Mouse (Mus musculus) ES-CJ7 (cell line): ENCODE results near the gene Inpp5b.
"Not testable (repeated sequence)": the region's sequence is repeated elsewhere in the genome, so short reads cannot be mapped to it uniquely, and the experiment has no call there.

ENCODE experiments used
- DNase-seq: peaks from one replicate; pipeline ENCODE4 v3.0.0; 2011; ENCODE audit warnings: low read depth, low spot score

The Inpp5b gene

DNA sequence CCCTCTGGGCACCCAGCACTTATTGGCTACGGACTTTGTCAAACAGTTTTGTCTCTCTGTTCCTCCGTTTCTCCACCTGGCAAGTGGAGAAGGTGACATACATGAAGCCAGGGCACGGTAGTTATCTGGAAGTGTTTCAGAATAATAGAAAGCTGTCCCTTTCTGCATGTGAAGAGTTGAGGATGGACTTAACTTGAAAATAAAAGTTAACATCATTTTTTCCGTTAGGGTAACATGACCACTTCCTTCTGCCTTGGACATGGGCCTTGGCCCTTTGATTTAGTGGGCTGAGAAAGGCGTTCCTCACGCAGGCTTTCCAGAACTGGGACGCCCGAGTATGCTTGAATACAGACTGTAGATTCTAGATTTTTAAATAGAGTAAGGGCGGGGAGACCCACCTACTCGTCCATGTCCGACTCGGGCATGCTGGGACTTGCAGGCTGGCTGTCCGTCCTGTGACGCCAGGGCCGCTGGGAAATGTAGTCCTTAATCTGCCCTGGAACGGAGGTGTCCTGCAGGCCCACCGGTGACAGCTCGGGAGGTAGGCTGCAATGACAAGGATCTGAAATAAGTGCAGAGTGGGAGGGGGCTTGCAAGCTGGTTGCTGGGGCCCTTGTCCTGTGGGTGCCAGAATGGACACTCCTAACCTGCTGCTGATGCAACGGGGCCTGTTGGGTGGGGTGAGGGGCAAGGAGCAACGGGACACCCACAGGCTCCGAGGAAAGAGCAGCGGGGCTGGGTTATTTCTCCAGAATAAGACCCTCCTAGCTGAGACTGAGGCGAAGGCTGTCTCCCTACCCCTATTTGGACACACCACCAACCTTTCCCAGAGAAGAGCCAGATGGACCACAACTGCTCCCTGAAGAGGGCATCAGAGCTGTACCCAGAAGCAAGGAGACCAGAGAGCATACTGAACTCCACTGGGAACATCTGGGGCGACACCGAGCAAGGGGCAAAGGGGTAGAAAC, at the start of gene Inpp5b:
Gene Inpp5b (plus strand): TSS at position 475 of the 968 bp plus-strand sequence.
- DNase-seq: peak; percentile 72

DNA sequence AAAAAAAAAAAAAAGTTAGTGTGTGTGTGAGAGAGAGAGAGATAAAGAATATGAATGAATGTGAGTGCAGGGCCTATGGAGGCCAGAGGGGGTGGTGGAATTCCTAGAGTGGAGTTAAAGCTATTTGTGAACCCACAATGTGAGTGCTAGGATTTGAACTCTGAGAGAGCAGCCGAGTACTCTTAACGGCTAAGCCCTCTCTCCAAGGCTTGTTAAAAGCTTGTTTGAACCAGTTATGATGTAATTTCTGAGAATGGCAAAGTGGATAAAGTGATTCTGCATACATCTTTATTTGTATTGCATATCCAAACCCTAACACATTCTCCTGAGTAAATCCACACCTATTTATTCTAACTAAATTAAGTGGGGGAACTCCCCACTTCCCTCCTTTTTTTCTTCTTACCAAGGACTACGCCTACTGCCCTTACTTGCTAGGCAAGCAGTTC, 49.2 kb upstream of the Inpp5b start:
- DNase-seq: no peak

DNA sequence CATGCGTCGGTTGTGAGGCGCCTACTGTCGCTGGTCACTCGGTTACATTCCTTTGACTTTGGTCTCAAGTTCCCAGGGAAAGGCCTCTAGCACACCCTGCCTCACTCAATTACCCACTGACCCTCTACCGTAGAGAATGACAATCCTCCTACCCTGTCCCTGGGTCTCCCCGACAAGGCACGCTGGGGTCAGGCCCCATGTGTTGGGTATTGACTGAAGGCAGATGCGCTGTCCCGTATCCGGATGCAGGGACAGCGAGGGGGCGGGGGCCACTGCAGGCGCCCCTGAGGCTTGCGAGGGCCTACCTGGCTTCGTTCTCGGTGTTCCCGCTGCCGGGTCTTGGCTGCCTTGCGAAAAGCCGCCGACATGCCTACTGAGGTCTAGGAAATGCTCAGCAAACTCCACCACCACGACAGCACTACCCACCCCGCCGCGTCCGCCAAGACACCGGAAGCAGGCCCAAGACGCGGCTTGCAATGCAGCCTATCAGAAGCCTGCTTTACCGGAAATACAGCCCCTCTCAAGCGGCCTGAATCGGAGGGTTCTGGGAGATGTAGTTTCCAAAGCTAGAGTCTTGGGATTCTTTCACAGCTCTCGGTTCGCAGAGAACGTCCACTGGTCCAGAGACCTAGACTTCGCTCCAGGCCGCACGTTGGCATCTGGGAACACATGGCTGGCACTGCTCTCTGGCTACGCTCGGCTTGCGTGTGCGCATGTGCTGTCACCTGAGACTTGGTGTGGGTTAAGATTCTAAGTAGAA, 48.3 kb upstream of the Inpp5b start, which contains the start of gene Utp11:
Gene Utp11 (minus strand): TSS at position 466 of the 760 bp plus-strand sequence.
- peak; percentile 93 for DNase-seq

DNA sequence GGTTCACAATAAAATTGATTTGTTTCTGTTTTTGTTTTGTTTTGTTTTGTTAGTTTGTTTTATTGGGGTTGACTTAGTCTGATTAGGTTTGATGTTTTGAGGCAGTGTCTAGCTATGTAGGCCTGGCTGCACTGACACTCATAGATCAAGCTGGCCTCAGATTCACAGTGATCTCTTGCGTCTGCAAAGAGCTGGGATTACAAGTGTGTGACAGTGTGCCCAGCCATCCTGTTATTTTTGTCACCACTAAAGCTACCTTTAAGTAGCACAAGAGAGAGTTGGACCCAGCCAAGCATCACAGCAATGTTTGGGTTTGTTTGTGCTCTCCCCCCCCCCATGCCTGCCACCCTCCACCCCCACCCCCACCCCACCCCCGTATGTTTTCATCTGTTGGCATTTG, 47.1 kb upstream of the Inpp5b start:
- DNase-seq: no peak

DNA sequence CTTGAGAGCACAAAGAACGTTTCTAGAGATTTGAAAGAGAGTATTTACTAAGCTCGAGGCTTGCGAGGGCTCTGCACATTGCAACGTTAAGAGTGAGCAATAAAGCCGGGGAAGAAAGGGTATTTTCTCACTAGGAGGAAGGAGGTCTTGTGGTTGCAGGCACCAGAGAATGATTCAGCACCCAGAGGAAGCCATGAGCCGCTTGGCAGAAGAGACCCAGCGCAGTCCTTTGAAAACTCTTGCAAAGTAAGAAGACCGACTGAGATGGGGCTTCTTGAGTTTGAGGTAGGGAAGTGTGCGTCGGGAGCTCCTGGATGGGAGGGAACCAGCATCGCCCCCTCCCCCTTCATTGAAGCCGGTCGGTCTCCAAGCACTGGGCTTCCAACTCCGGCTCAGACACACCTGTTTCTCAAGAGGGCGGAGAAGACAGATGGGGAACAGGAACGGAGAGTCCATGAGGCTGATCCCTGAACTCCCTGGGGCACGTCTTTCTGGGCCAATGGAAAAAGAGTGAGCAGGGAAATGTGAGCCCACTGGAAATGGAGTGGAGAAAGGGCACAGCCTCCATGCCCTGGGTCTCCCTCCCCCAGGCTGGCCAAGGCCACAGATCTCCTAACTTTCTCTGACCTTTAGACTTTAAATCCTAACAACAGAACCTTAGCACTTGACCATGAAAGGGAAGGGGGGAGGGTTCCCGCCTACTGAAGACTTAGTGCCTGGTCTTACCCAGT, 45.7 kb upstream of the Inpp5b start:
- DNase-seq: peak; percentile 70

DNA sequence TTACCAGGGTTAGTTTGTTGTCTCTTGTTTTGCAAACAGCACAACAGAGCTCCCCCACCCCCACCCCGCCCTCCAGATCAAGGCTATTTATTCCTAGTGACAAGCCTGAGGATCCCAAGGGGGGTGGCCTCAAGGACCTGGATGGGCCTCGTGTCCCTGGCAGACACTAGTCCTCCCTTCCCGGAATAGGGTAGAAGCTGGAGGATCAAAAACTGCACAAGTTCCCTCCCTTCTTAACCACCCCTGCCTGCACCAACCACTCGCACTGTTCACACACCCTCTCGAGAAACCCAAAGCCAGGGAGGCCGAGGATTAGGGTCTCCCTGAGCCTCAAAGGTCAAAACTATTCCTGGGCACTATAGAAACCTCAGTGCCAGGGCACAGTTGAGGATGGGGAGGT, 41.9 kb upstream of the Inpp5b start:
- no peak for DNase-seq

DNA sequence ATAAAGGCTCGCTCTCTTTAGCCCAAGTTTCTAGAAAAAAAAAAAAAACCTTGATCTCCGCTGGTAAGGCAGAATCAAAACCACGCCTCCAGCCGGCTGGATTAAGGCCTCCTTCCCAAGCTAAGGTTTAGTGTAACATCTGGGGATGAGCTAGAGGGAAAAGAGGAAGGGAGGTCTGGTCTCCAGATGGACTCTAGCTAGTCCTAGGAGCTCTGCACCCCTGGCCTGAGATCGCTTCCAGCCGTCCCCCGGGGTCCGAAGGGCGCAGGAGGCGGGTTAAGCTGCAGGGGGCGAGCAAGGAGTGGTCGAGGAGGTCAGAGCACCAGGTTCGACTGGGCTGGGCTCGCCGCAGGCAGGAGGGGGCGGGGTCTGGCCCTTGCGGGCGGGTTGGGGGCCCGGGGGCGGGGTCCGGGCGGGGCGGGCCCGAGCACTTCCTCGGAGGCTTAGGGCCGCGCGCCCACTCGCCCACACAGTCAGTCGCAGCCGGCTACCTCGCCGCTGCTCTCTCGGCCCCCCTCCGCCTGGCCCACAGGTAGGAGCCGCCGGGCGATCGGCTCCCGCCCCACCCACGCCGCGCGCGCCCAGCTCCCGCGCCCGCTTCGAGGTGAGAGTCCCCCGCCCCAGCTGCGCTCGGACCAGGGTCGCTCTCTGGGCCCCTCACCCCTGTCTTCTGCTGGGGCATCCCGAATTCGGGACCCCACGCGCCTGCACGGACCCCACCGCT, 41.2 kb upstream of the Inpp5b start, which contains the start of gene Fhl3:
Gene Fhl3 (plus strand): TSS at position 454 of the 724 bp plus-strand sequence.
- DNase-seq: peak; percentile 79

DNA sequence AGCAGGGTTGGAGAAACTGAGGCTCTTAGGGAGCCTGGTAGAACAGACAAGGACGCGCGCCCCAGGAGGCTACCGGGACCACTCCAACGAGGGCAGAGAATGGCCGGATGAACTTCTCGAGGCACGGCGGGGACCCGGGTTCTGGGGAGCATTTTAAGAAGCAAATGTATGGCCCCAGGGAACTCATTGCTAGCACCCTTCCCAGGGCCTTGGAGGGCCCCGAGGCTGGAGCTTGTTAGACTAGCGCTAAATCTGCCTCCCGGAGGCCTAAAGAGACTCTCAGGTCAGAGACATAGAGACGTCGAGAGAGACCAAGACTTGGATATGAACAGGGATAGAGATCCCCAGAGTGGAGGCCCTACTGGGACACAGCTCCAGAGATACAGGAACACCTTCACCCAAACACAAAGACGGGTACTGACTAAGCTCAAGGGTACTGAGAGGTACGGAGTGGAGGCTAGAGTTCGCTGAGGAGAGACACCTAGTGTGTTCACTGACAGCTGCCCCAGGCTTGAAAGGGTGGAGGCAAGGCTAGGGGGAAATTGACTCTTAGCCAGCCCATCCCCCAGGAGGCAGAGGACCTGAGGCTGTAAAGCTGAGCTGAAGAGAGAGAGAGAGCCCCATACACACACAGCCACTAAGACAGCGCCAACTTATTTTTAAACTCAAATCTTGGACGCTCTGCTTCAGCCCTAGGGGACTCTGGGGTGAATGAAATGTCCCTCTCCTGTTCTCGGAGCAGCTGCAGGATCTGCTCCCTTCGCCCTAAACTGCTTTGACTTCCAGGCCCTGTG, 40.4 kb upstream of the Inpp5b start:
- DNase-seq: peak; percentile 72

DNA sequence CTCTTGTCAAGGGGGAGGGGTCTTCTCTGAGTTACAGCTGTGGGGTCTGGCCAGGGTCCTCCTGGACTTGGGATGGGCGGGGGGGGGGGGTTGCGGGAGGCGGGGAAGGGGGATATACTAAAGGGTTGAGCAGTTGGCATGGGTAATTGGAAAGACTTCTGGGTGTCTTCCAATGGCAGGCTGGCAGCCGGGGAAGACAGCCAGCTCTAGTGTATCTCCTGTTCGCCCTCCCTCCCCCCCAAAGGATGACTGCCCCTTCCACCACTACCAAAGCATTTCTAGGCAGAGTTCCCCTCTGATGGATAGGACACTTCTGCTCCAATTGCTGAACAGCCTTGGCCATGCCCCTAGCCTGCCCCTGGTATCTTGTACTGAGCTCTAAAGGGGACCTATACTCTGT, 39.7 kb upstream of the Inpp5b start:
- DNase-seq: no peak

DNA sequence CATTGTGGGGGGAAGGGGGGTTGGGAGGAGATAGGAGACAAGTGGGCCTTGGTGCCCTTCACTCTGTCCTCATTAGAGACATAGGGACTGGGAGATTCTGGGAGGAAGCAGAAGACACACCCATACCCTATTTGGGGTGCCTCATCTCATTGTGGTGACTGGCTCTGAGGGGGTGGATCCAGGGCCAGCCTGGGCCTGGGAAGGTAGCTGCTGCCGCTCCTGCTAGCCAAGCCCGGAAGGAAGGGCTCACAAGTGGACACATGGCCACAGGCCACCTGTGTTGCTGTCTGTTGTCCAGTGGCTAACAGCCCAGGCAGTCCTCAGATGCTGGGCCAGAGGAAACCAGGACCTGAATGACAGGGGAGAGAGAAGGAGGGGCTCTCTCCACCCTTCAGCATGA, 38.2 kb upstream of the Inpp5b start:
- DNase-seq: peak; percentile 25

DNA sequence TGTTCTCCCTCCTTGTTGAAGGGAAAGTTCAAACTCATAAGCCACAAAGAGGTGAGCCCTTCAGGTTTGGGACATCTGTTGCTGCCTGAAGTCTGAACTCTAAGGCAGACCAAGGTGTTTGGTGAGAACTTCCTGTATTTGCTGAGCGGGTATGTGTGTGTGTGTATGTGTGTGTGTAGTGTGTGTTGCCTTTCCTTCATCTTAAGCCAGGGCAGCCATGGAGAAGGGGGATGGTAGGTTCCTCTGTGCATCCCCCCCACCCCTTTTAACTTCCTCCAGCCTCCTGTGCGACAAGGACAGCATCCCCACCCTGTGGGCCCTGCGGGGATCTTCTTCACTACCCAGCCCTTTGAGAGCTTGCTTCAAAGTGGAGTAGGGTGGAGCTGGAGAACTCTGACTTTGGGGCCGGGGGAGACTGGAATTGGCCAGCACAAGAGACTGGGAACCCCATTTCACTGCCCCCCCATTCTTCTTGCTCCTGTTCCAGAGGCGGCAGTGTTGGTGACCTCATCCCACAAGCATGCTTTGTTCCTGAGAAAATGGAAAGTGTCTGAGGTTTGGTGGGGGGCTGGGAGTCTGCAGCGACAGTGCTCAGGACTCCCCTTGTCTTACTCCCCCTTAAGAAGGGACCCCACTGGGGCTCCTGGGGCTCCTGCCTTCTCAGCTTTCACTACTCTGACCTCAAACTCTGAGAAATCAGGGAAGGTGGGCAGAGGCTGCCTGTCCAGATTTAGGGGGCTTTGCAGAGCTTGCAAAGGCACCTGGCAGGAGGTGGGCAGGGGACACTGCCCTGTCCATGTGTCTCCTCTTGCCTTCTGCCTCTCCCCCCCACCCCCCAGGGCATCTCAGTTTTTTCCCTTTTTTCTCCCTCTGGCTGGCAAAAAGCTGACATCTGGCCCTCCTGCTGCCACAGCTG, 37.5 kb upstream of the Inpp5b start:
- DNase-seq: peak; percentile 83

DNA sequence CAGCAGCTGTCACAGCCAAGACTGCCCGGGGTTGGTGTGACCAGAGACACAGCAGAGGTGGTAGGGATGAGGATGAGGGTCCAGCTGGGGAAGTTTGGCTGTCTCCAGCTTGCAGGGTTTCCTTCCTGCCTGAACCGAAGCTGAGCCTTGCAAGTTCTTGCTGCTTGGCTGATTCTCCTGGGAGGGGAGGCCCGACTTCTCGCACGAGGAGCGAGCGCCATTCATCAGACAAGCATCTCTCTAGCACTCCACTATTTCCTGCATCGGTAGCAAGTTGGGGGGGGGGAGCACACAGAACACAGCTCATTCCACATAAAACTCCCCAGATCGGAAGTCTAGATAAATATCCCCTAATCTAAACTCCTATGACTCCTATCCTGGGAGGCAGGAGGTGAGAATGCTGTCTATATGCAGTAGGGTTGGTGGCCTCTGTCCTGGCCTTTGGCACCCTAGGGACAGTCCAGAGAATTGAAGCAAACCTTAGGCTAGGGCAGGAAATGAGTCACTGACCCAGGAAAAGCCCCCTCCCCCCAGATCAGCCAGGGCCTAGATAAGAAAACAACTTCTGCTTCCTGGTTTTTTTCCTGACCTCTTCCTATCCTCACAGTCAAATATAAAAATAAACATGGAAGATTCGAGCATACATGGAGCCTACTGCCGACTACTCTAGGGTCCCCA, 36.7 kb upstream of the Inpp5b start:
- DNase-seq: no peak

DNA sequence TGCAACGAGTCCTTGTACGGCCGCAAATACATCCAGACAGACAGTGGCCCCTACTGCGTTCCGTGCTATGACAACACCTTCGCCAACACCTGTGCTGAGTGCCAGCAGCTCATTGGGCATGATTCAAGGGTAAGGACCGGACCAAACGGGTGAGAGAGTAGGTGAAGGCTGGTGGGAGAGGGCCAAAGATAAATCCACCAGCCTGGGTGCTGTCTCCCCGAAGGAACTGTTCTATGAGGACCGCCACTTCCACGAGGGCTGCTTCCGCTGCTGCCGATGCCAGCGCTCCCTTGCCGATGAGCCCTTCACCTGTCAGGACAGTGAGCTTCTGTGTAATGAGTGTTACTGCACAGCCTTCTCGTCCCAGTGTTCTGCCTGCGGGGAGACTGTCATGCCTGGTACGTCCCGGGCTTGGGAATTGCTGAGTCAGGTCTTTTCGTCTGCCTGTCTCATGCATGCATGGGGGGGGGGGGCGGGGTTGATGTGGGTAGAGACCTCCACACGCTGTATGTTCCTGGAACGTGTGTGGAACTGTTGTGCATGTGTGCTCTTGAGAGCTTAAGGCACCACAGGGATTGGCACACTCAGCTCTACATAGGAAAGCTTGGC, 35.9 kb upstream of the Inpp5b start:
- no peak for DNase-seq

DNA sequence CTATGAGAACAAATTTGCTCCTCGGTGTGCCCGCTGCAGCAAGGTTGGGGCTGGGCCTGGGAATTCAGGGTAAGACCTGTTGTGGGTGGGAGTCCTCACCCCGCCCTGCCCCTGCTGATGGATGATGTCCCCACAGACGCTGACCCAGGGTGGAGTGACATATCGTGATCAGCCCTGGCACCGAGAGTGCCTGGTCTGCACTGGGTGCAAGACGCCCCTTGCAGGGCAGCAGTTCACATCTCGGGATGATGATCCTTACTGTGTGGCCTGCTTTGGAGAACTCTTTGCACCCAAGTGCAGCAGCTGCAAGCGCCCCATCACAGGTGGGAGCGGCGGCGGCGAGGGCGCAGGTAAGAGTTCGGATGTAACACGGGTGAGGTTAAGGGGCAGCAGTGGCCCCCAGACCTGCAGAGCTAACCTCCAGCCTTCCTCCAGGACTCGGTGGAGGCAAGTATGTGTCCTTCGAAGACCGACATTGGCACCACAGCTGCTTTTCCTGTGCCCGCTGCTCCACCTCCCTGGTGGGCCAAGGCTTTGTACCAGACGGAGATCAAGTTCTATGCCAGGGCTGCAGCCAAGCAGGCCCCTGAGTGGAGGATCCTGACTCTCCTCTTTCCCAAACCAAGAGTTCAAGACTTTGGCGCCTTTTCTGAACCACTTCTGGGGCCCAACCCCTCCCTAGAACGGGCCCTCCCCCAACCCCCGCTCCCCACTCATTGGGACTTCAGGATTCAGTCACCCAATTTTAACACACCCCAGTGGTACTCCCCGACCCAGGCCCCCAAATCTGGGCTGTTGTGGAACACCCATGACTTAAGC, 34.1 kb upstream of the Inpp5b start:
- not testable (repeated sequence) for DNase-seq

DNA sequence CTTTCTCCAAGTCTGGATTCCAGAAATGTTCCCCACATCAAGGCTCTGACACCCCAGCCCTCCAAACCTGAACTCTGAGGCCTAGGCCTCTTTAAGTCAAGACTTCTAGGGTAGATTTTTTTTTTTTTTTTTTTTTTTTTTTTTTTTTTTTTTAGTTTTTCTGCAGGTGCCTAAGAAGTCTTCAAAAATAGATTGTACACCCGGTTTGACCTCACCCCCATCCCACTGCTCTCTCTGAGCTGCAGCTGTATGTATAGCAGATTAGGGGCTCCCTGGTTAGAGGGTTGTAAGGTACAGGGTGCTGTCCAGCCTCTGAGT, 33.5 kb upstream of the Inpp5b start:
- DNase-seq: not testable (repeated sequence)

DNA sequence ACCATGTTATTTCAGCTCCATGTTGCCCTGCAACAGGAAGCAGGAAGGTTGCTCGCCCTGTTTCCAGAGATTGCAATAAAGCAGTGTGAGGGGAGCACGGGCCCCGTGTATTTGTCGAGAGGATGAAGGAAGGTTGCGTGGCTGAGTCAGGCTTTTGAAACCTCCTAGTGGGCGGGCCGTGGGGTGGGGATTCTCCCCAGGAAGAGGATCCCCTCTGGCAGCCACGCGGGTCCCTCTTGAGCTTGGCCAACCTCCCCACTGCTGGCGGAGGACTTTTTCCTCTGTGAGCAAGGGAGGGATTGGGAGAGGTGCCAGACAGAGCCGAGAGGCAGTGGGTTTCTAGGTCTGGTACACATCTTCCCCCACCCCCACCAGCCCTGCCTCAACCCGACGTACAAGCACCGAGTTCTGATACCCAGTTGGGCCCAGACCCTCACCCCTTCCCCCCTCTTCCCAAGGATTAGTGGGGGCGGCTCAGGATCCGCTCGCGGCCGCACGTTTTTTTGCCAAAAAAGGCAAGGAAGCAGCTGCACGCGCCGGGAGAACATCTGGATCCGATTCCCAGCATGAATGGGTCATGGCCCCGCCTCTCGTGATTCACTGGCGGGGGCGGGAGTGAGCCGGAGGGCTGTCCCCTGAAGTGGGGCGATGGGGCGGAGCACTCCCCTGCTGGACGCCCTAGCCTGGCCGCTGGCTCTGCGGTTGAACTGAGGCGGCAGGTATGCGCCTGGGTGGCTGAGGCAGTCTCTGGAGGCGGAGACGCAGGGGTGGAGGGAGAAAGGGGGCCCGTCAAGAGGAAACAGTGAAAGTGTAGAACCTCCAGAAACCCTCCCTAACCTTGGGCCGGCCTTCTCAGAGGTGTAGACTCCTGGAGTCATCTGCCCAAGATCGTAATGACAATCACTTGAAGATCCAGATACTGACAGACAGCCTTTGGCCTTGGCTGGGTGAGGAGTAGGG, 32.9 kb upstream of the Inpp5b start:
- DNase-seq: peak; percentile 95
